Mouse (Mus musculus) liver, adult (tissue): ENCODE data around the gene Nbea.

ENCODE experiments used
- GATA4 ChIP-seq: IDR thresholded peaks from 2 replicates; pipeline ENCODE4 v1.6.1; 2014; ENCODE audit warnings: mild to moderate bottlenecking, low read length; ENCODE audit not compliant: insufficient replicate concordance

Gene Nbea

DNA sequence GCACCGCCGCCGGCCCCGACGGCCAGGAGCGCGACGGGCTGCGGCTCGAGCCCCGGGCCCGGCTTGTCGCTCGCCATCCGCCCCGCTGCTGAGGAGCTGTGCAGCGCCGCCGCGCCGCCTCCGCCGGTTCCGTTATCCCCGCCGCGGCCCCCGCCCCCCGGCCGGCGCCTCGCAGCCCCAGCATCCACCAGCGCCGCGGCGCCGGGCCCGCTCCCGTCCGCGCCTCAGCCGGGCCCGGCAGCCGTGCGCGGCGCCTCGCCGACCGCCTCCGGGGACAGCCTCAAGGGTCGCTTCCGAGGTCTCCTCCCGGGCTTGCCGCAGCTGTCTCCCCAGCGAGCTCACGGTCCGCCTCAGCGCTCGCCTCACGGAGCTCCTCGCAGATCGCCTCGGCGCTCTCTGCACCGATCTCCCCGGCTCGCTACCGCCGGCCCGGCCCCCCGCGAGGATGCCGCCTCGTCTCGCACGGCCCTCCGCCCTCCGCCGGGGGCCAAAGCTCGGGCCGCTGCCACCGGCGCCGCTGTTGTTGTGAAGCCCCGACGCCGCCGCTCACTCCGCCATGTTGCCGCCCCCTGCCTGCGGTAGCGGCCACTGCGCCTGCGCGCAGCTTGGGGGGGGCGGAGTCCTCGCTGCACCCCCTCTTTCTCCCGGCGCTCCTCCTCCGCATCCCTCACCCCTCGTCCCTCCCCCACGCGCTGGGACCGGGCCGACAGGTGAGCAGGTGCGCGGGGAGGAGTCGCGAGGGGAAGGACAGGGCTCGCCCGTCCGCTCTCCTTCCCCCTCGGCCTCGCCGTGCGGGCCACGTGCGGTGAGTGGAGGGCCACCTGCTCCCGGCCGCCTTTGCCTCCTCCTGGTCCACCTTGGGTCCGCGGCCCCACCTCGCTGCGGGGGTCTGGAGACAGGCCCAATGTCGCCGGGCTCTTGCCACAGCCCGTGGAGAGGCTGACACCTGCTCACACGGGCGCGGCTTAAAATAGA is at the start of gene Nbea:
Gene Nbea (minus strand): TSS at position 543 of the 975 bp plus-strand sequence.
- TF ChIP-seq GATA4: no peak

DNA sequence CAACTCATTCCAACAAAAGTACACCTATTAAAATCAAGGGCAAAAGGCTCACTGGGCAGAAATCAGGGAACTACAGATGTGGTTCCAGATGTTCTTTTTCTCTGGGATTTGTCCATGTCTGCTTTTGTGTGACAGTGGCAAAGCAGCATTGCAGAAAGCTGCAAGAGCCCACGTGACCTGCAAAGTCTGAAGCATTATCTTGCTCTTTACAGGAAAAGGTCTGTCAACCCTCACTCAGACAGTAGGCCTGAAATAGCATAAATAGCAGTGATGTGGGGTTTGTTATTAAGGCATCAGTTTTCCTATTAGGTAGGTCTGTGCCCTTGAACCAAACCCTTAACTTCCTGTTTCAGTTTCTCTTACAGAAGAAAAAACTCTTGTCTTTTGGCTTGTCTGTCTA is 45.8 kb upstream of the Nbea start:
- no peak for TF ChIP-seq GATA4

DNA sequence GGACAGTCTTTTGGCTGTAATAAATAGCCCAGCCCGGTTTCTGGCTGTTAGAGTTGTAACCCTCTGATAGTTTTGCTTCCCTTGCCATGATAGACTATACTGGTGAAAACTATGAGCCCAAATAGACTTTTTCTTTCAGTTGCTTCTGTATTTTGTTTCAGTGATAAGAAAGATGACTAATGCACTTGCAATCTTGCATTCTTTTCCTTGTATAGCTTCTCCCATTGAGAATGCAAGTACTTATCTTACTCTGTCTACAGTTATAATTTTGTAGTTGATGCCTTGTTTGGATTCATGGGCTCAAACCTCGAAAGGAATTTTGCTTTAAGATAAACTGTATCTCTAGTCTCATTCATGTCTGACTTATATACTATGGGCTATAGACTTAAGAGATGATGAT is 32.5 kb upstream of the Nbea start:
- TF ChIP-seq GATA4: no peak

DNA sequence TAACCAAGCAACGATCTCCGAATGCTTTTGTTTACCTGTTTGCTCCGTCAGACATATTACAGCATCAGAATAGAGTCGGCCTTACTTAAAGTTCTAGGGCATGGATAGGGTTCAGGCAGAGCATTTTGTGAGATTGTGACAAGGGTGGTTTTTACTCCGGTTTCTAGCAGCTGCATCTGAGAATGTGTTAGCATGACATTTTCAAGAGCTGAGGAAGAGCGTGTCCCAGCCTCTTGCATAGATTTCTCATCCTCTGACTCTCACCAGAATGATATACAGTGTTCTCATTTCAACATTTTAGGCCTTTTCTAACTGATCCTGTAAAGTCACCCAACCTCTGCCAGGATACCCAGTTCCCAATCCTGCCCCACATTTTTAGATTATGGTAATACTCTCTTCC is 20.5 kb upstream of the Nbea start:
- no peak for TF ChIP-seq GATA4

DNA sequence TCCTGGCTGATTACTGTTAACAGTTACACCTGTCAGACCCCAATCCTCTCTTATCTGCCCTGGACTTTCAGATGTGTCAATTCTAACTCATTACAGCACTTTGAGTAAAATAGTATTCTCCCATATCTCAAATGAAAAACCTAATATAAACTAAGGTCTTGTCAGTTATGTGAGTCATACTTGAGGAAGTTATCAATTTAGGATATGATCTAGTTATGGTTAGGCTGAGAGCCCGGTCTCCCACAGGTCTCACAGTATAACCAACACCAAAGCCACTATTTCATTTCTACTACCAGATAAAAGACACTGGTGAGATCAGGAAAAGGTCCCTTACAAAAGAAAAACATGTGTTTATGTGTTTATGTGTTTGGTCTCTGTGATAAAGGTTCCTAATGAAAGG is 4.7 kb upstream of the Nbea start:
- no peak for TF ChIP-seq GATA4

- TF ChIP-seq GATA4: no peak
Measured at GRCm38 (mm10) chr3:56187131-56187779, 3.8 kb upstream of the Nbea start.

- no peak for TF ChIP-seq GATA4
Measured at GRCm38 (mm10) chr3:56182371-56183158, 936 bp downstream of the Nbea start.

GRCm38 (mm10) chr3:56181991-56182370 is 1.5 kb downstream of the Nbea start:
- TF ChIP-seq GATA4: no peak

DNA sequence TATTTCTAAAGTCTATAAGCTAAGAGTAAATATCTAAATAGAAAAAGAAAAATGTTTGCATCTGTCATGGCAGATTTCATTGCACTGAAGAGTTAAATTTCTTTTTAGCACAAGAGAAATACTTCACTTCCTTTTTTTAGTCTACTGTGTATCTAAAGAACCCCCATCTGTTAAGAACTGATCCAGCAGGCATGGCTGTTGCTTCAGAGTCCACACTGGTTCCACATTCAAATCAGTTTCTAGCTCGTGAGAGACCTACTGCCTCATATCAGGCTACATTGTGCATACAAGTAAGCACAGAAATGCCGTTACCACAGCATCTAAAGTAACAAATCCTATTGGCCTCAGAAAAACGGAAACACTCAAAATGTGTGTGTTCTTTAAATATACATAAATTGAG is 2.5 kb downstream of the Nbea start:
- no peak for TF ChIP-seq GATA4

GRCm38 (mm10) chr3:56157864-56158263 is 25.6 kb downstream of the Nbea start:
- TF ChIP-seq GATA4: no peak

DNA sequence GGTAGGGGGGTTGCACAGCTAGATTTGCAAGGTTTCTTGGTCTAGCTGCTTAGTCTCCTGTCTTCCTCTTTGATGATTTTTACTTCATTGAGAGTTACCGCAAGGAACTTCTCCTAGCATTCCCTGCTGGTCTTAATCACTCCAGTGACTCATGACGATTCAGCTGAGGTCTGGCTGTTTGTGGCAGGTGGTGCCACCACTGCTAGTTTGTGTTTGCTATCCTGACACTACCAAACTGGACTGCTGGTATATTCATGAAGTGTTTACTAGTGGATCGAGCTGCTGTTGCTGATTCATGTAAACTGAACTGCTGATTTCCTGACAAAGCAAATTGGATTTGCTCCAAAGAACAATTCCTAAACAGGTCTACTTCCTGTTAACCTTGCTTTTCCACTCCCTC is 56.8 kb downstream of the Nbea start:
- no peak for TF ChIP-seq GATA4

GRCm38 (mm10) chr3:56116647-56117046 is 66.9 kb downstream of the Nbea start:
- no peak for TF ChIP-seq GATA4

DNA sequence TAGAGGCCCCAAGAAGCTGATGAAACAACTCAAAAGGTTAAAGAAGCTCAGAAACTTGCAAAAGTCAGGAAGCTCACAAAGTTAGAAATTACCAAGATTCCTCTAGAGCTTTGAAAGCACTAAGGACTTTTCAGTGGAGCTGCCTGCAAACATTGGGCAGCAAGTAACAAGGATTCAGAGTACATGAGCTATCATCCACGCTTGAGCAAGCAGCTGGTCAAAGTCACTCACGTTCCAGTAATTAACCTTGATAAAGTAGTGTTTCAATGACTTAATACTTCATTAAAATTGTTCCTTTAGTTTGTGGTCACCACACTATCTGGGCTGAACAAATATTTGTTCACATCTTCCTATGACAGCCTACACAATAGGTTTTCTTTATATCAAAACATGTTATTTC is 75.4 kb downstream of the Nbea start:
- no peak for TF ChIP-seq GATA4

DNA sequence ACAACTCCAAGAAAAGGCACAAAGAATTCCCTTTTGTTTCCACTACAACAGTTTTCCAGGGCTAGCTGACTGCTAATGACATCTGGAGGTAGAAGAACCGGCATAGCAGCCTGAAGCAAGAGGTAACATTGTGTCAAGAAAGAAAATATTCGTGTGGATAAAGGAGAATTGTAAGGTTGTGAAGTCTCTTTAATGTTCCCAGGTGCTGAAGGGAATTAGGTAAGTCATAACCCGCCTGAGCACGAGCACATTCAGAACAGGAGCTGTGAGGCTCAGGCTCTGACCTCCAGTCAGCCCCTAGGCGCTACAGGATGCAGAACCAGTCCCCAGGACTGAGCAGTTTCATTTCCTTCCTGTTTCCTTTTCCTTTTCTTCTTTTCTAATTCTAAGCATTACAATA is 86.4 kb downstream of the Nbea start:
- TF ChIP-seq GATA4: no peak

GRCm38 (mm10) chr3:56079015-56079612 is 104.4 kb downstream of the Nbea start:
- TF ChIP-seq GATA4: no peak
